Mouse (Mus musculus) heart, adult 11 months (tissue): Measurements from ENCODE around the gene Arpc4.

Experiments used
- DNase-seq: peaks from one replicate; pipeline ENCODE4 v3.0.0; 2022

Gene Arpc4

DNA sequence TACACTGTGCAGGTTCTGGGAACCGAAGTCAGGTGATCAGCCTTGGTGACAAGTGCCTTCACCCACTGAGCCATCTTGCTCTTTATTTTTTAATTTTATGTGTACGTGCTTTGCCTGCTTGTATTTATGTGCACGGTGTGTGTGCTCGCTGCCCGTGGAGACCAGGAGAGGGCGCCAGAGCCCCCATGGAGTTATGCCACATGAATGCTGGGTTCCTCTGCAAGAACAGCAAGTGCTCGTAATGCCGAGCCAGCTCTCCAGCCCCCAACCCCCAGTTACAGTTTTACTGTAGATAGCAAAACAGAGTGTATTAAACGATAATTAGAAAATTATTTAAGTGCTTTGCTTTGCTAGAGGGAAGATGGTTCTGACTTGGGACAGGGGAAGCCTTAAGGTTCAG lies 28.8 kb downstream of the Arpc4 start:
- peak; percentile 85 for DNase-seq

DNA sequence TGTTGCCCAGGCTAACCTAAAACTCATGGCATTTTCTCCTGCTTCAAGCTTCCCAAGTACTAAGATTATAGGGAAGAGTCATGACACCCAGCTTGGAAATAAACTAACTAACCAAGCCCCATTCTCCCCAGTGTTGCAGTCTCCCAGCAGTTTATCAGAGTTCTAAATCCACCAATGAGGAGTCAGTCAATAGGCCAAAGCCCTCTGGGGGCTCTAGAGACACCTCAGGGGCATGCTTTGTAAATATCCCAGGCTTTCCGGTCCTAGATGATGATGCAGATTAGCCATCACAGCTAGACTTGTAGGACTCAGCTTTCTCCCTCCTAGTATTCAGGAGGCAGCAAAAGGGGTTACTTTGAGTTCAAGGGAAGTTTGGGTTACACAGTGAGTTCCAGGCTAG lies 32.1 kb downstream of the Arpc4 start:
- no peak for DNase-seq

DNA sequence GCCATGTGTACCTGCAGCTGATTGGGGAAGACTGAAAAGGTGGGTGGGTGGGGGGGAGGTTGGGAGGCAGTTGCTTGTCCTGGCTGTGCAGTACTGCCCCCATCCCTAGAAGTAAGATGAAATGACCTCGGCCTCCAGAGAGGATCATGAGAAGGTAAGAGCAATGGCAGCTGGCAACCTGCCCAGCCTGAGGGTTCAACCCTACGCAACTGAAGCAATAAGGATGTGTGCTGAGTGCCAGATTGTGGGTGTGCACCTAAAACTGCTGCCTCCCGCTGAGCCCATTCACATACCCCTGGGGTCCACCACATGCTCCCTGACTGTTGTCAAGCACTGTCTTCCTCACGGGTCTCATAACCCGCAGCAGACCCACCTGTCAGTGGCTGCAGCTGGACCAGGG lies 38.5 kb downstream of the Arpc4 start:
- DNase-seq: no peak

DNA sequence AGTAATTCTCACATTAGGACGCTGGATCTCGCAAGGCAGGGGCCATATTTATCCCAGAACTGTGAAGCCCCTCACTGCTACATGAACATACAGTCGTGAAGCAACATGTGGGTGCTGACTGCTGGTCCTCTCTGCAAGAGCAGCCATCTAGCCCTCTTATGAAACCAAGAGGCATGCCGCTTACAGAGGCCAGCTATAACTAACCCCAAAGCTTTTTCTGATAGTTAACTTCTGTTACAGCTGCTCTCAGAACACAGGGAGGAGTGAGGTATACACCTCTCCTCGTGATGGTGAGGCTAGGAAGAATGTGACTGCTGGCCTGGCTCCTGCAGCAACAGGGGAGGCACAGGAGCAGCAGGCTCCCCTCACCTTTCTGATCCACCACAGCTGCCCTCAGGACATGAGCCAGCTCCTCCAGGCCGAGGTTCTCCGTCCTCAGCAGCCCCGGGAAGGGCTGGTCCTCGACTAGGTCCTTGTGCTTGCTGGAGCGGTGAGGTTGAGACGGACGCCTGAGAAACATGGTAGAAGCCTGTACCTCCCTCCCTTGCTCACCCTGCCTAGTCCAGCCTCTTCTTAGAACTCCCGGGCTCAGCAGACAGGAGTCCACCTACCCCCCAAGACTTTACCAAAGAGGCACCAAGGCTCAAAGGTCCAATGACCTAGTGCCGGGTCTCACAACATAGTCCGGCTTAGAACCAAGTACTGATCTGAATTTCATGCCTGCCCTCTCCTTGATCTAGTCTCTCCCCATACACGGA lies 40.7 kb downstream of the Arpc4 start:
- no peak for DNase-seq

DNA sequence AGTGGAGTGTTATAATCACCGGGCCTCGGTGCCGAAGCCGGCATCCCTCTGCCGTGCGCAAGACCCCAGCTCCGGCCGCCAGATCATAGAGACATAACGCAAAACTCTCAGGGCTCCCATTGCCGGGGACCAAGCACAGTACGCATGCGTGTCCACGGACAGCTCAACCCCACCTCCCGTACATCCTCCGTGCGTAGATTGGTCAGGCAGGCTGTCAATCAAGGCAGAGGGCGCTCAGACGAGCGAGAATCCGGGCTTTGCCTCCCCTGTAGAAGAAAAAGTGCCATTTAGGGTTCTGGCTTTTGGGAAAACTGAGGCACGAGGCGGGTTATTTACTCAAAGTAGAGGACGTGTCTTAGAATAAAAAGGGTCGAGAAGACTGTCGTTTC lies 41.3 kb downstream of the Arpc4 start, which contains the start of gene Rpusd3:
Gene Rpusd3 (minus strand): TSS at position 142 of the 389 bp plus-strand sequence.
- peak; percentile 100 for DNase-seq

DNA sequence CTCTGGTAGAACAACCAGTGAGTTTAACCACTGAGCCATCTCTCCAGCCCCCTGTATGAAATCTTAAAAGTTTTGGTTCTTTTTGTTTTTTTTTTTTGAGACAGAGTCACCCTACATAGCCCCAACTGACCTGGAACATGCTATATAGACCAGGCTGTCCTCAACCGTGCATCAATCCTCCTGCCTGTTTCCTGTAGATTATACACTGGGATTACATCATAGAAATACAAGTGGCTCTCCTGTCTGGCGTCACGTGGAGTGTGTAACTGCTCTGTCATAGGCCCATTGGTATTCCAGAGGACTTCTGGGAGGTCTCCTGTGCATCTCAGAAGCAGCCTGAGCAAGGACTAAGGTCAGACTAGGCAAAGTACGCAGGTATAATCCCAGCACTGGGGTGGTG lies 45.1 kb downstream of the Arpc4 start:
- no peak for DNase-seq

DNA sequence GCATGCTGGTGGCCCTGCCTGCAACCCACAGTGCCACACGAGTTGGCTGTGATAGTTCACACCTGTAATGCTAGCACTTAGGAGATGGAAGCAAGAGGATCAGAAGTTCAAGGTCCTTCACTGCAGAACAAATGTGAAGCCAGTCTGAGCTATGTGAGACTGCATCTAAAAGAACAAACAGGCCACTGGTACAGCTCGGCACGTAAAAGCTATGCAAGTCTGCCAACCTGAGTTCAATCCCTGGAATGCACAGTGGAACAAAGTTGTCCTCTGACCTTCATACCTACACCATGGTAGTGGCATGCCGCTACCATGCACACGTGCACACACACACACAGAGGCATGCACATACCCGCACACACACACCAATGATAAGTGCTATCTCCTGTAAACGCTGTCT lies 46.3 kb downstream of the Arpc4 start:
- no peak for DNase-seq

DNA sequence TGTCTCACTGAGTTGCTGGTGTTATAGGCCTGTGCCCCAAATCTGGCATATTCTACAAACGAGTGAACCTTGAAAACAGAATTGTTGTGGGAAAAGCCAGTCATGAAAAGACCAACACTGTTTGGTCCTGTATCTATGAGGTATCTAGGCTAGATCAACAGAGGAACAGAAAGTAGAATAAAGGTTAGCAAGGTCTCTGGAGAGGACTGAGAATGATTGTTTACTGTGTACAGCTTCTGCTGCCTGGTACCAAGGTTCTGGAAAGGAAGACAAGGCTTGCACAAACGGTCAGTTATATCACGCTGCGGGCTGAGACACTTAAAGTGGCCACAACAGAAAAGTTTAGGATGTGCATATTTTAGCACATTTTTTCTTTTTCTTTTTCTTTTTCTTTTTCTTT lies 48.8 kb downstream of the Arpc4 start:
- no peak for DNase-seq

DNA sequence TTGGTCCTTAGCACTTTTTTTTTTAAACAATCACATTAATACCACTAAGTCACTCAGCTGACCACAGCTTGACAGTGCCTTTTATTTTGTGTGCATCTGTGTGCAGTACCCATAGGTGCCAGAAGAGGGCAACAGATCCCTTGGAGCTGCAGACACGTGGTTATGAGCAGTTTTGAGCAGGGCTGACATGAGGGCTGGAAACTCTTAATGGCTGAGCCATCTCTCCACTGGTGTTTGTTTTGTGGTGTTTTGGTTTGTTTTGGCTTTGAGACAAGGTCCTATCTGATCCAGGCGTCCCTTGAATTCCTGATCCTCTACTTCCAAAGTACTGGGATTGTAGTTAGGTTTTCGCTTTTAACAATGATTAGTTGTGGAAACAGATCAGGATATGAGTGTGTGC lies 49.5 kb downstream of the Arpc4 start:
- no peak for DNase-seq

DNA sequence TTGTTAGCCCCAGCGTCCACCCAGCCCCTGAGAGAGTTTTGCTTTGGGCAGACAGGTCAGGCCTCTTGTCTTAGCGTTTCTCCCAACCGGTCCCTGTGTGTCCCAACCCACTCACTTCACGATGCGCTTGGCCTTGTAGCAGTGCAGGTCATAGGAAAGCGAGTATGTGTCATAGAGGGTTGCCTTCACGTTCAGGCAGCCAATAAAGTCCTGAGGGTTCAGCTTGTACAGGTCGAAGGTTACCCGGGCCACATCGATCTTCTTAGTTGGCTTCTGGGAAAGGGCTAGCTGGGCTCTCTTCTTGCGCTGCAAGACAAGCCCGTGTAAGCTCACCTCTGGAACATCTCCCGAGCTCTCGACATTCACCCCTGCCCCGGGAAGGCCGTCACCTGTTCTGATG lies 50.1 kb downstream of the Arpc4 start:
- DNase-seq: no peak

DNA sequence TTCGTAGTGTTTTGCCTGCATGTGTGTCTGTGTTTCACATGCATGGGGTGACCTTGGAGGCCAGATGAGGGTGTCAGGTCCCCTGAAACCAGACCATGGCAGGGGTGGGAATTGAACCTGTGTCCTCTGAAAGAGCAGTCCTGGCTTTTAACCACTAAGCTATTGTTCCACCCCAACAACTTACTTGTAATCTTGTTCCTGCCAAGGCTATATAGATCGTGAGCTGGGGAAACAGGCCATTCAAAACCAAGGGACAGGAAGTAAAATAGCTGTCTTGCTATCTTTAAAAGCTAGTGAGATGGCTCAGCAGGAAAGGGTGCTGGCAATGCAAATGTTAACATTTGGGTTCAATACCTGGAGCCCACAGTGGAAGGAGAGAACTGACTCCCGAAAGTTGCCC lies 52.0 kb downstream of the Arpc4 start:
- DNase-seq: no peak

DNA sequence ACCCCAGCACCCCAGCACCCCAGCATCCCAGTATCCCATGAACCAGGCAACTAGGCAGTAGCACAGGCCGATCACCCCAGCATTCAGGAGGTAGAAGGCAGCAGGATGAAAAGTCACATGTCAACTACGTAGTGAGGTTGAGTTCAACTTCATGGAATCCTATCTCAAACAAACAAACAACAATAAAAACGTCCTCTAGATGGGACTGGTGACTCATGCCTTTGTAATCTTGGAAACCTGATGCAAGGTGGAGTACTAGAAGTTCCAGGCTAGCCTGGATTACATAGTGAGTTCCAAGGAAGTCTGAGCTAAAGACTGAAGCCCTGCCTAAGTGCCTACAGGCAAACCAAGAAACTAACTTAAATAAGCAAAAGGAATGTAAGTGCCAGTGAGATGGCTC lies 52.9 kb downstream of the Arpc4 start:
- DNase-seq: no peak

DNA sequence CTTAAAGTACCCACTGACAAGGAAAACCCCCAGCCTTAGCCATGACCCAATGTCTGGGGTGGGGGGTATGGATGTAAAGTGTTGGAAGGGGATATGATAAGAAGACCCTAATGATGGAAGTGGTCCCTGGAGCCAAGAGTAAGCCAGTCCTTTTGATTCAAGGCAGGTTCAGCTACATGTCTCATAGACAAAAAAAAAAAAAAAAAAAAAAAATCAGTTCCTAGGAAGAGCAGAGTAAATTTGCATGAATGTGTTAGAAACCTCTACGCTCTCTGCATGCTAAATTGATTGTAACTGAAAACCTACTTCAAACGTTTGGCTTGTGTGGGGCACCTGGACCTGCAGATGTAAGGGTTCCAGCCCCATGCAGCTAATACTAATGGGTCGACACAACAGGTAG lies 53.9 kb downstream of the Arpc4 start:
- DNase-seq: no peak

DNA sequence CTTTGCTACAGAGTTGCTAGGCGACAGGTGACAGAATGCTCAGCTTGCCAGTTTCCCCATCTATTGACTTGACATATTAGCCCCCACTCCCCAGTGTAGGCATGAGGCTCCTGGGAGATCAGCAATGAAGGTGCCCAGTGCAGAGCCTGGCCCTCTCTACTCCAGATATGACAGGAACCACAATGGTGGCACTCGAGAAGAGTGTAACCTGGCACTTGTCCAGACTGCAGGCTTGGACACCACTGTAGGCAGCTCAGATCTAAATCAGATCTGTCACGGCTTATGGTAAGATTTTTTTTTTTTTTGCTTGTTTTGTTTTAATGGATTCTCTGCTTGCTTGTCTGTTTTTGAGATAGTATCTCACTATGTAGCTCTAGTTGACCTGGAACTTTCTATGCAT lies 55.7 kb downstream of the Arpc4 start:
- no peak for DNase-seq

DNA sequence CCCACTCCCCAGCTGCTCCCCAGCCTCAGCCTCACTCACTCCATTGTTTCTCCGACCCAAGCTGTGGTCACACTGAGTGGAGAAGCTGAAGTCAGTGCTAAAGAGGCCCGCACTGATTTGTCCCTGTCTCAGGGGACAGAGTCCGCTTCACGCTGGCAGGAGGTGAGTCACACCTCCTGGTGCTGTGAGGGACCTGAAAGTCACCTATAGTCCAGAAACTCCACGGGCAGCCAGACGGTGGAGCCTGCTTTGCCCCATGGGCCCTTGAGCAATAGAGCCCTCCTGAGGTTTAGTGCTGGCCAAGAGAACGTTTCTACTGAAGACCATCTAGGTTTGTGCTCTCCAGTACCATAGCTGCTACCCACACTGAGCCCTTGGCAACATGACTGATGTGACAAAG lies 56.8 kb downstream of the Arpc4 start:
- no peak for DNase-seq

DNA sequence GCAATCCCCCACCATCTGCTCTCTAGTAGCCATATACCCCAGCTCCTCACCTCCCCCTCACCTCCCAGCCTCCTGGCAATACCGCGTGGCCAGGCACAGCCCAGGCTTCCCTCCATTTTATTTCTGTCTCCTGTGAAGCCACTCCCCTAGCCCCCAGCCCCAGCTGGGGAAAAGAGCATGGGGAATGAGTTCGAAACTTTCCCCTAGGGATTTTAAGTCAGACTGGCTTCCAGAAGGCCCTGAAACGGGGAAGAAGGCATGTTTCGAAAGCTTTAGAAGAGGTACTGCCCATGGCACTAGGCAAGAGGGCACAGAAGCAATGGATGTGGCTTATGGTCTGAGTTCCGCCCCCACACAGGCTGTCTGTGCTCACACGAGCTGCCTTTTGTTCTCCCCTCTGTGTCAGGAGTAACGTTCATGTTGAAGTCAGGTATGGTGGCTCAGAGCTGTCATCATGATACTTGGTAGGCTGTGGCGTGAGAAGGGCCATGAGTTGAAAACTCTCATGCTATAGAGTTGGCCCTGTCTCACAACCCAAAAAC lies 57.8 kb downstream of the Arpc4 start, which contains the start of gene Cidec:
Gene Cidec (minus strand): TSS at position 97 of the 542 bp plus-strand sequence.
- DNase-seq: no peak

DNA sequence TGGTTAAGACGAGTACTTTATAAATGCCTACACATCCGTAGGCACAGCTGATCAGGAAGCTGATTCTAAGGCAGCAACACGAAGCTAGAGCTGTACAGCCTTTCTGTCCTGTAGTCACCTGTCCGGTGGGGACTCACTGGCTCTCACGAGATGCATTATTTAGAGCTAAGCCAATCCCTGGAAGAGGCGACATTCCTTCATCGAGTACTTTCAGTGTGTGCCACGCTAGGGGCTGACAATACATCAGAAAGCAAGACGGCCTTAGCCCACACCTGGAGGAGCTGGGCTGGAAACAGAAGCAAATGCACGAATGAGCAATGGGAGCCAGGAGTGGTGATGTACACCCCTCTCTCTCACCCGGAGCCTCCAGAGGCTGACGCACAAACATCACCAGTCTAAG lies 59.2 kb downstream of the Arpc4 start:
- DNase-seq: peak; percentile 84

DNA sequence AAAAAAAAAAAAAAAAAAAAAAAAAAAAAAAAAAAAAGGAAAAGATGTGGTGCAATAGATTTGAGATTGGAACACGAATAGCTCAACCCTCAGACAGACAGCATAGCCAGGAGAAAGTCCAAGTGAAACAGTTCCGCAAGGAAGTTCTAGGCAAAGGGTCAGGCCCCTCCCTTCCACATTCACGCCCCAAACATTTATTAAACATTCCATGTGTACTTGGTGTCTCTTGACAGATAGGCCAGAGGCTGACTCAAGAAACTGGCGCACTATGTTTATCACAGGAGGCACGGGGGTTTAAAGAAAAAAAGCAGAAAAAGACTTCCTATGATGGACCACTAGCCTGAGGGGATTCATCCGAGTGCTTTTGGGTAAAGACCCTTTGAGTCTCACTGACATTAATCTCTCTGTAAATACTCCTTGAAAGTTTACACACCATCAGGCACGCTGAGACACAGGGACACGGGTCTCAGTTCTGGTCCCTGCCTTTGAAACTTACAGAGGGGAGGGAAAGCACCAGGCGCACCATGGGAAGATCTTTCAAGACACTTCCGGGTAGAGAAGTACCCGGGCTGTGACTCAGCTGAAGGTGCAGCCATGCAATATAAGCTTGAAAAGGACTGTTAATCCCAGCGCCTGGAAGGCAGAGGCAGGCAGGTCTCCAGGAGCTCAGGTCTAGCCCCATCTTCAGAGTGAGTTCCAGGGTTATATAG lies 61.0 kb downstream of the Arpc4 start:
- no peak for DNase-seq
